Mouse (Mus musculus) ES-Bruce4 (cell line): ENCODE results near the gene Poc1b.
A peak's percentile ranks its signal among the peaks of the same experiment; 100 is the strongest.

Experiments
- CTCF ChIP-seq: IDR thresholded peaks from one replicate; pipeline ENCODE4 v1.8.1; 2011; ENCODE audit warnings: low read depth, low read length
- EP300 ChIP-seq: IDR thresholded peaks from 2 replicates; pipeline ENCODE4 v1.6.1; 2011; ENCODE audit warnings: low read depth, low read length; ENCODE audit not compliant: insufficient read depth
- POLR2A ChIP-seq: IDR thresholded peaks from one replicate; pipeline ENCODE4 v1.8.1; 2011; ENCODE audit warnings: low read length; ENCODE audit not compliant: insufficient read depth

- TF ChIP-seq POLR2A (no peak), CTCF (peak; percentile 75), EP300 (no peak)
These were observed 84.0 kb downstream of the Poc1b start for GRCm38 (mm10) chr10:99190798-99191197.
